Mouse (Mus musculus) ES-E14 (cell line): Measurements from ENCODE around the gene Fbl. TPM values are rescaled to one million over a fixed set of nuclear protein-coding genes. Genes with fewer than 3 reads are reported as not detected.

ENCODE experiments used
- DNase-seq: peaks from one replicate; pipeline ENCODE4 v3.0.0-alpha.2; 2013; ENCODE audit warnings: low read depth, low spot score
- H3K27ac ChIP-seq: 2 replicates; pipeline ENCODE4 v1.5.1; 2012; ENCODE audit warnings: low read depth, mild to moderate bottlenecking, low read length, moderate library complexity, mixed read lengths; ENCODE audit not compliant: poor library complexity, insufficient read depth, severe bottlenecking
- H3K36me3 ChIP-seq: 2 replicates; pipeline ENCODE4 v1.6.1; 2012; ENCODE audit warnings: mild to moderate bottlenecking, low read length, moderate library complexity, mixed read lengths; ENCODE audit not compliant: control insufficient read depth, poor library complexity, insufficient read depth, severe bottlenecking
- H3K4me1 ChIP-seq, 2 experiments: fragments of 150-350 bp in 1 of 2; sonication (generic) in 1 of 2; 2 replicates each; pipeline ENCODE4 v1.6.1; 2012; ENCODE audit warnings: low read length in 2 of 2, mild to moderate bottlenecking in 1 of 2, mixed read lengths in 1 of 2; ENCODE audit not compliant: control insufficient read depth in 2 of 2, insufficient read depth in 2 of 2, poor library complexity in 1 of 2
- H3K4me3 ChIP-seq, 2 experiments: fragments of 150-350 bp in 1 of 2; sonication (generic) in 1 of 2; 2 replicates each; pipeline ENCODE4 v1.5.1; 2012; ENCODE audit warnings: low read length in 2 of 2, low read depth in 1 of 2, mild to moderate bottlenecking in 1 of 2, mixed read lengths in 1 of 2; ENCODE audit not compliant: insufficient read depth in 1 of 2, poor library complexity in 1 of 2, severe bottlenecking in 1 of 2
- H3K9ac ChIP-seq: 2 replicates; pipeline ENCODE4 v1.6.1; 2012; ENCODE audit warnings: low read depth, mild to moderate bottlenecking, low read length, mixed read lengths; ENCODE audit not compliant: poor library complexity, insufficient read depth, severe bottlenecking
- H3K9me3 ChIP-seq: fragments of 150-350 bp; sonication (generic); 2 replicates; pipeline ENCODE4 v1.6.1; 2012; ENCODE audit warnings: low read depth, mild to moderate bottlenecking, low read length; ENCODE audit not compliant: control insufficient read depth, insufficient read depth
- CHD2 ChIP-seq: IDR thresholded peaks from 2 replicates; pipeline ENCODE4 v1.6.1; 2014; ENCODE audit warnings: mild to moderate bottlenecking, low read depth, low read length, inconsistent platforms
- HCFC1 ChIP-seq: IDR thresholded peaks from 2 replicates; pipeline ENCODE4 v1.6.1; 2012; ENCODE audit warnings: low read length, inconsistent platforms, borderline replicate concordance; ENCODE audit not compliant: insufficient read depth
- MAFK ChIP-seq: IDR thresholded peaks from 2 replicates; pipeline ENCODE4 v1.6.1; 2014; ENCODE audit warnings: mild to moderate bottlenecking, low read depth, low read length, inconsistent platforms; ENCODE audit not compliant: insufficient read depth
- ZC3H11A ChIP-seq: IDR thresholded peaks from 2 replicates; pipeline ENCODE4 v1.6.1; 2012; ENCODE audit warnings: low read depth, mild to moderate bottlenecking, inconsistent platforms, low read length, borderline replicate concordance
- ZNF384 ChIP-seq: IDR thresholded peaks from 2 replicates; pipeline ENCODE4 v1.6.1; 2012; ENCODE audit warnings: low read depth, low read length, inconsistent platforms
- in situ Hi-C, 2 experiments: fragments of 600-800 bp; cut with MboI; formaldehyde crosslinking; loops; one replicate each; pipeline ENCODE4 v1.15.1; 2025; ENCODE audit warnings: low sequenced_read_pairs in 2 of 2, inconsistent platforms in 1 of 2; ENCODE audit not compliant: unreplicated experiment in 2 of 2
- total RNA-seq: library from RNA; depleted of rRNA; stranded (reverse); fragments of 300-350 nt; gene quantifications from 2 replicates; pipeline ENCODE4 v1.2.3, GENCODE M21; 2012

The Fbl gene
- total RNA-seq, 1 experiment: 189 TPM

- no peak for DNase-seq
- no peaks in the 10 kb centered on the region for H3K36me3 ChIP-seq
- H3K4me1 ChIP-seq: 0 out of 4 replicates have a peak, but pooled peaks cover 0 to 3% of the 10 kb centered on the region in 2 experiments
- no peak overlapping the region; the same call in 1 of the 2 replicates for H3K27ac ChIP-seq
- no peak overlapping the region for H3K9ac ChIP-seq
- in situ Hi-C loops: no loop called here
- H3K9me3 ChIP-seq: no peaks in the 10 kb centered on the region
- no peak for TF ChIP-seq HCFC1
- no peak for TF ChIP-seq ZNF384
- no peak for TF ChIP-seq ZC3H11A
- TF ChIP-seq MAFK: no peak
- TF ChIP-seq CHD2: no peak
- no peak overlapping the region for H3K4me3 ChIP-seq
These were observed 8.3 kb upstream of the Fbl start for GRCm38 (mm10) chr7:28161163-28161749.

GRCm38 (mm10) chr7:28165406-28165805 lies 4.1 kb upstream of the Fbl start:
- no peak for TF ChIP-seq CHD2
- no peak for TF ChIP-seq MAFK
- TF ChIP-seq ZC3H11A: no peak
- no peak for TF ChIP-seq ZNF384
- no peak for TF ChIP-seq HCFC1
- H3K9ac ChIP-seq: no peak overlapping the region

GRCm38 (mm10) chr7:28168320-28169115 lies 992 bp upstream of the Fbl start:
- Histone ChIP-seq H3K4me1 (peaks cover 4 to 13% of the 10 kb centered on the region in 2 experiments), H3K27ac (no peak overlapping the region)
- in situ Hi-C loops: no loop called here

More at GRCm38 (mm10) chr7:28165406-28165805, 4.1 kb upstream of the Fbl start:
- no peaks in the 10 kb centered on the region for H3K9me3 ChIP-seq
- H3K36me3 ChIP-seq: no peaks in the 10 kb centered on the region
- in situ Hi-C loops: no loop called here
- no peak overlapping the region for H3K27ac ChIP-seq
- DNase-seq: no peak
- no peak overlapping the region for H3K4me3 ChIP-seq
- H3K4me1 ChIP-seq: 0 out of 4 replicates have a peak, but pooled peaks cover 0 to under 1% of the 10 kb centered on the region in 2 experiments

GRCm38 (mm10) chr7:28175358-28175757 lies 5.8 kb downstream of the Fbl start:
- Histone ChIP-seq H3K9ac (no peak overlapping the region), H3K36me3 (peaks cover 38% of the 10 kb centered on the region), H3K9me3 (no peaks in the 10 kb centered on the region), H3K4me1 (peaks cover 5 to 18% of the 10 kb centered on the region in 2 experiments), H3K27ac (no peak overlapping the region), H3K4me3 (no peak overlapping the region)
- in situ Hi-C loops: no loop called here
- TF ChIP-seq ZC3H11A (no peak), CHD2 (no peak), HCFC1 (no peak), MAFK (no peak), ZNF384 (no peak)
- no peak for DNase-seq

More at GRCm38 (mm10) chr7:28168320-28169115, 992 bp upstream of the Fbl start:
- Histone ChIP-seq H3K4me3 (peak overlapping the region; percentile 87 to 94), H3K36me3 (0 out of 2 replicates have a peak, but pooled peaks cover 1% of the 10 kb centered on the region), H3K9me3 (no peaks in the 10 kb centered on the region), H3K9ac (peak overlapping the region; percentile 64; the same call in 1 of the 2 replicates)
- peak; percentile 69 for DNase-seq
- TF ChIP-seq ZC3H11A (no peak), ZNF384 (no peak), HCFC1 (no peak), MAFK (no peak), CHD2 (no peak)
